Mouse (Mus musculus) macrophage (primary cell): ENCODE results near the gene Magee1. TPM values are rescaled to one million over a fixed set of nuclear protein-coding genes. Genes with fewer than 3 reads are reported as not detected.
"Not testable (repeated sequence)": the region's sequence is repeated elsewhere in the genome, so short reads cannot be mapped to it uniquely, and the experiment has no call there.

Experiments used
- H3K27ac ChIP-seq: fragments of 350-480 bp; formaldehyde crosslinking; 2 replicates; pipeline ENCODE4 v1.9.0; 2021
- H3K36me3 ChIP-seq: fragments of 350-480 bp; formaldehyde crosslinking; 2 replicates; pipeline ENCODE4 v1.9.0; 2021; ENCODE audit errors: inconsistent target
- H3K4me3 ChIP-seq: fragments of 350-480 bp; formaldehyde crosslinking; 2 replicates; pipeline ENCODE4 v1.9.0; 2021; ENCODE audit errors: inconsistent target
- H3K79me2 ChIP-seq: fragments of 350-480 bp; formaldehyde crosslinking; 2 replicates; pipeline ENCODE4 v1.9.0; 2021; ENCODE audit errors: inconsistent target
- WGBS: methylation state at CpG from one replicate; pipeline ENCODE4 v1.1.7; 2026; ENCODE audit warnings: inconsistent platforms; ENCODE audit not compliant: missing documents; 5-methylcytosine and 5-hydroxymethylcytosine counted together
- polyA plus RNA-seq: library from polyadenylated mRNA; stranded (reverse); fragments of 250-400 nt; gene quantifications from 3 replicates; pipeline ENCODE4 v1.2.4, GENCODE M21; 2018; ENCODE audit warnings: inconsistent platforms
- total RNA-seq, 78 experiments: library from RNA; depleted of rRNA; stranded (reverse); fragments of 250-400 nt; gene quantifications; 1 replicate in 9 of 78; 2 replicates in 24 of 78; 3 replicates in 43 of 78; 4 replicates in 2 of 78; pipeline ENCODE4 v1.2.4; 2018; ENCODE audit warnings: inconsistent platforms in 56 of 78

The Magee1 gene
- 1 to 10 TPM; 1.3 to 9.0 (median 4.0) TPM for total RNA-seq (2018; cell fraction: chromatin; rRNA removed)
- total RNA-seq (2018; cell fraction: cytosol; rRNA removed) = 1 to 10 TPM; 2.5 to 6.3 (median 4.1) TPM
- total RNA-seq (2018; cell fraction: nucleus; rRNA removed) = 1 to 10 TPM; 2.6 to 8.1 (median 5.1) TPM
- 3.1 to 4.4 TPM (median 3.8 TPM) in 3 replicates for polyA plus RNA-seq

GRCm38 (mm10) chrX:105120275-105121226, at the start of gene Magee1:
TSS of gene Magee1 (plus strand) at chrX:105120378.
- WGBS = 18% methylated on average over 61 of the region's 65 CpGs
- Histone ChIP-seq H3K27ac (no peak within 1 kb of the TSS), H3K36me3 (no peaks in the 10 kb centered on the region), H3K79me2 (no peaks in the 10 kb centered on the region), H3K4me3 (peak within 1 kb of the TSS; percentile 32)

- 16% methylated on average over 10 of the region's 12 CpGs for WGBS
- Histone ChIP-seq H3K79me2 (peaks cover 25% of the 10 kb centered on the region), H3K4me3 (peak overlapping the region; percentile 65), H3K36me3 (peaks cover 11% of the 10 kb centered on the region), H3K27ac (no peak overlapping the region)
Measured at GRCm38 (mm10) chrX:105079151-105079550, 41.0 kb upstream of the Magee1 start.

GRCm38 (mm10) chrX:105079615-105080092, 40.5 kb upstream of the Magee1 start, which contains the start of gene Pbdc1:
TSS of gene Pbdc1 (plus strand) at chrX:105079756.
- Histone ChIP-seq H3K79me2 (peaks cover 29% of the 10 kb centered on the region), H3K4me3 (peak within 1 kb of the TSS; percentile 65), H3K36me3 (peaks cover 14% of the 10 kb centered on the region), H3K27ac (peak within 1 kb of the TSS; percentile 82)
- 2% methylated on average over 34 of the region's 35 CpGs for WGBS

- H3K27ac ChIP-seq = peak overlapping the region; percentile 82
- H3K4me3 ChIP-seq = peak overlapping the region; percentile 65
- H3K79me2 ChIP-seq = peaks cover 31% of the 10 kb centered on the region
- peaks cover 14% of the 10 kb centered on the region for H3K36me3 ChIP-seq
- WGBS = 3% methylated on average over 8 of the region's 8 CpGs
Measured at GRCm38 (mm10) chrX:105080096-105080495, 40.1 kb upstream of the Magee1 start.

- H3K79me2 ChIP-seq = peaks cover 48% of the 10 kb centered on the region
- H3K27ac ChIP-seq, H3K4me3 ChIP-seq: not testable (repeated sequence)
- 65% methylated on average over 5 of the region's 7 CpGs for WGBS
- H3K36me3 ChIP-seq = peaks cover 22% of the 10 kb centered on the region
Measured at GRCm38 (mm10) chrX:105083013-105083412, 37.2 kb upstream of the Magee1 start.

- H3K36me3 ChIP-seq = no peaks in the 10 kb centered on the region
- no peak overlapping the region for H3K4me3 ChIP-seq
- H3K79me2 ChIP-seq = no peaks in the 10 kb centered on the region
- WGBS = 89% methylated on average over 3 of the region's 5 CpGs
- H3K27ac ChIP-seq = no peak overlapping the region
Measured at GRCm38 (mm10) chrX:105104175-105104574, 16.0 kb upstream of the Magee1 start.

- H3K79me2 ChIP-seq = no peaks in the 10 kb centered on the region
- WGBS = 91% methylated on average over 2 of the region's 2 CpGs
- H3K27ac ChIP-seq = no peak overlapping the region
- H3K36me3 ChIP-seq = no peaks in the 10 kb centered on the region
- no peak overlapping the region for H3K4me3 ChIP-seq
Measured at GRCm38 (mm10) chrX:105114994-105115393, 5.2 kb upstream of the Magee1 start.

- peak overlapping the region; percentile 32 for H3K4me3 ChIP-seq
- no peaks in the 10 kb centered on the region for H3K36me3 ChIP-seq
- WGBS = 34% methylated on average over 35 of the region's 38 CpGs
- no peaks in the 10 kb centered on the region for H3K79me2 ChIP-seq
- H3K27ac ChIP-seq = no peak overlapping the region
Measured at GRCm38 (mm10) chrX:105121227-105121865, 1.2 kb downstream of the Magee1 start.

- Histone ChIP-seq H3K27ac (no peak overlapping the region), H3K4me3 (no peak overlapping the region), H3K36me3 (no peaks in the 10 kb centered on the region), H3K79me2 (no peaks in the 10 kb centered on the region)
- whole genome bisulfite sequencing = no CpG with 5 or more reads among the region's 3 CpGs
Measured at GRCm38 (mm10) chrX:105124903-105125302, 4.7 kb downstream of the Magee1 start.

GRCm38 (mm10) chrX:105151872-105152461, 31.8 kb downstream of the Magee1 start:
- Histone ChIP-seq H3K36me3 (no peaks in the 10 kb centered on the region), H3K4me3 (no peak overlapping the region), H3K27ac (no peak overlapping the region), H3K79me2 (no peaks in the 10 kb centered on the region)
- WGBS = 78% methylated on average over 11 of the region's 26 CpGs

- not testable (repeated sequence) for H3K79me2 ChIP-seq, H3K4me3 ChIP-seq, H3K36me3 ChIP-seq, H3K27ac ChIP-seq
- 50% methylated on average over 5 of the region's 6 CpGs for WGBS
Measured at GRCm38 (mm10) chrX:105165007-105165406, 44.8 kb downstream of the Magee1 start.

- Histone ChIP-seq H3K4me3 (no peak overlapping the region), H3K27ac (no peak overlapping the region), H3K36me3 (no peaks in the 10 kb centered on the region), H3K79me2 (no peaks in the 10 kb centered on the region)
- WGBS = 43% methylated on average over 2 of the region's 2 CpGs
Measured at GRCm38 (mm10) chrX:105167217-105167616, 47.0 kb downstream of the Magee1 start.
